Mouse (Mus musculus) cerebellum, adult 2 months (tissue): ENCODE measurements around the gene Sorl1.

Experiments
- CTCF ChIP-seq: fragments of 200-500 bp; IDR thresholded peaks from 2 replicates; pipeline ENCODE4 v1.5.1; 2011; ENCODE audit warnings: low read depth, mild to moderate bottlenecking, control low read depth, low read length, moderate library complexity, borderline replicate concordance; ENCODE audit not compliant: insufficient read depth
- POLR2A ChIP-seq: fragments of 200-500 bp; IDR thresholded peaks from 2 replicates; pipeline ENCODE4 v1.6.1; 2011; ENCODE audit warnings: low read length, control low read depth, borderline replicate concordance; ENCODE audit not compliant: insufficient read depth

DNA sequence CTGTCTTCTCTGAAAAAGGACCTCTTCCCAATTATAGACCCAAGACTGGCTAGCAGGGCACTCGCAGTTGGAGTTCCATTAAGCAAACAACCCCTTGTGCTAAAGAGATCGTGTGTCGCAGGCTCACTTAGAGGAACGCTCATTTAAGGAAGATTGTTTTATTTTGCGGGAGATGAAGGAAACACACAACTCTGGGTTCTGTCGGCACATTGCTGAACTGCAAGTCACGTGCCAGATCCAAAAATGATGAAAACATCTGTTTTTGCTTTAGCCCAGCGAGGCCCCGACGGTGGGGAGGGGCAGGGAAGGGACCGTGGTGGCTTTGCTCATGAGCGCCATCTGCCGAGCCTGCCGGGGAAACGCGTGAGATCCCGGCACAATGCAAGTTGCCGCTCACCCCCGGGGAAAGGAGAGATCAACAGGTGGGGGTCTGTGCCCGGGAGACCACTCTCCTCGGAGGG lies 173.1 kb downstream of the Sorl1 start:
- TF ChIP-seq CTCF (peak; percentile 86; the same call in 1 of the 2 replicates), POLR2A (no peak)
